Mouse (Mus musculus): ENCODE data around the gene Nploc4. TPM values are rescaled to one million over a fixed set of nuclear protein-coding genes. Genes with fewer than 3 reads are reported as not detected.
A peak's percentile ranks its signal among the peaks of the same experiment; 100 is the strongest.
"Not testable (repeated sequence)": the region's sequence is repeated elsewhere in the genome, so short reads cannot be mapped to it uniquely, and the experiment has no call there.

Gene Nploc4
- total RNA-seq, 2 experiments from 2014 or later = 68.0 to 80.5 TPM

GRCm38 (mm10) chr11:120444106-120444505 lies 6.6 kb upstream of the Nploc4 start:
- DNase-seq (ENCODE audit: low spot score in 2 of 2) = no peak

- DNase-seq (ENCODE audit: low spot score in 2 of 2) = no peak
These were observed 5.3 kb upstream of the Nploc4 start for GRCm38 (mm10) chr11:120442765-120443280.

GRCm38 (mm10) chr11:120442344-120442743 lies 4.8 kb upstream of the Nploc4 start, which contains the start of gene Tspan10:
Tspan10 (plus strand) TSS chr11:120442644.
- DNase-seq (ENCODE audit: low spot score in 2 of 2) = no peak

GRCm38 (mm10) chr11:120437857-120438385 lies 413 bp upstream of the Nploc4 start:
- DNase-seq (ENCODE audit: low spot score in 2 of 2) = no peak

- DNase-seq (ENCODE audit: low spot score in 2 of 2) = no peak
These were observed 10.8 kb downstream of the Nploc4 start for GRCm38 (mm10) chr11:120426727-120427126.

GRCm38 (mm10) chr11:120423569-120424295 lies 13.8 kb downstream of the Nploc4 start:
- peak; percentile 26 to 61 for DNase-seq (ENCODE audit: low spot score in 2 of 2)

GRCm38 (mm10) chr11:120422651-120423568 lies 14.6 kb downstream of the Nploc4 start:
- DNase-seq (ENCODE audit: low spot score in 2 of 2) = no peak

GRCm38 (mm10) chr11:120418592-120418991 lies 18.9 kb downstream of the Nploc4 start:
- DNase-seq (ENCODE audit: low spot score in 2 of 2) = no peak

- no peak for DNase-seq (ENCODE audit: low spot score in 2 of 2)
These were observed 19.7 kb downstream of the Nploc4 start for GRCm38 (mm10) chr11:120417852-120418251.

GRCm38 (mm10) chr11:120413621-120414020 lies 23.9 kb downstream of the Nploc4 start:
- not testable (repeated sequence) for DNase-seq (ENCODE audit: low spot score in 2 of 2)

- DNase-seq (ENCODE audit: low spot score in 2 of 2) = no peak
These were observed 31.1 kb downstream of the Nploc4 start for GRCm38 (mm10) chr11:120406445-120406844.

GRCm38 (mm10) chr11:120405867-120406266 lies 31.6 kb downstream of the Nploc4 start:
- no peak for DNase-seq (ENCODE audit: low spot score in 2 of 2)

GRCm38 (mm10) chr11:120404814-120405213 lies 32.7 kb downstream of the Nploc4 start:
- DNase-seq (ENCODE audit: low spot score in 2 of 2) = no peak

GRCm38 (mm10) chr11:120399319-120399718 lies 38.2 kb downstream of the Nploc4 start:
- DNase-seq (ENCODE audit: low spot score in 2 of 2) = no peak

- DNase-seq (ENCODE audit: low spot score in 2 of 2) = no peak
These were observed 39.9 kb downstream of the Nploc4 start for GRCm38 (mm10) chr11:120397602-120398001.

GRCm38 (mm10) chr11:120395661-120396060 lies 41.8 kb downstream of the Nploc4 start:
- DNase-seq (ENCODE audit: low spot score in 2 of 2) = no peak

GRCm38 (mm10) chr11:120388580-120388979 lies 48.9 kb downstream of the Nploc4 start:
- DNase-seq (ENCODE audit: low spot score in 2 of 2) = no peak

GRCm38 (mm10) chr11:120387157-120387556 lies 50.4 kb downstream of the Nploc4 start:
- no peak for DNase-seq (ENCODE audit: low spot score in 2 of 2)

- DNase-seq (ENCODE audit: low spot score in 2 of 2) = no peak
These were observed 50.9 kb downstream of the Nploc4 start for GRCm38 (mm10) chr11:120386632-120387031.

- DNase-seq (ENCODE audit: low spot score in 2 of 2) = no peak
These were observed 55.0 kb downstream of the Nploc4 start for GRCm38 (mm10) chr11:120382509-120382908.

GRCm38 (mm10) chr11:120381157-120381556 lies 56.4 kb downstream of the Nploc4 start:
- DNase-seq (ENCODE audit: low spot score in 2 of 2) = no peak

- no peak for DNase-seq (ENCODE audit: low spot score in 2 of 2)
These were observed 57.2 kb downstream of the Nploc4 start for GRCm38 (mm10) chr11:120380271-120380670.

Measured in gastrocnemius, postnatal 4 days (tissue).